Mouse (Mus musculus) liver, adult (tissue): ENCODE measurements around the gene Dlst.

Source experiments
- GATA4 ChIP-seq: IDR thresholded peaks from 2 replicates; pipeline ENCODE4 v1.6.1; 2014; ENCODE audit warnings: mild to moderate bottlenecking, low read length; ENCODE audit not compliant: insufficient replicate concordance

Gene Dlst

GRCm38 (mm10) chr12:85110698-85111592 lies at the start of gene Dlst, which contains the start of gene Prox2:
Gene Dlst, plus strand, starts transcription at chr12:85110833.
Gene Prox2, minus strand, starts transcription at chr12:85110759.
- peak; percentile 39; the same call in 1 of the 2 replicates for TF ChIP-seq GATA4

- no peak for TF ChIP-seq GATA4
Measured at GRCm38 (mm10) chr12:85071043-85071442, 39.6 kb upstream of the Dlst start.

GRCm38 (mm10) chr12:85077100-85077499 lies 33.5 kb upstream of the Dlst start:
- no peak for TF ChIP-seq GATA4

- TF ChIP-seq GATA4 = no peak
Measured at GRCm38 (mm10) chr12:85084257-85084656, 26.4 kb upstream of the Dlst start.

- TF ChIP-seq GATA4 = no peak
Measured at GRCm38 (mm10) chr12:85084941-85085340, 25.7 kb upstream of the Dlst start.

- TF ChIP-seq GATA4 = no peak
Measured at GRCm38 (mm10) chr12:85087845-85088244, 22.8 kb upstream of the Dlst start.

GRCm38 (mm10) chr12:85091190-85091589 lies 19.4 kb upstream of the Dlst start:
- no peak for TF ChIP-seq GATA4

- TF ChIP-seq GATA4 = no peak
Measured at GRCm38 (mm10) chr12:85092214-85092613, 18.4 kb upstream of the Dlst start.

GRCm38 (mm10) chr12:85094010-85094409 lies 16.6 kb upstream of the Dlst start:
- no peak for TF ChIP-seq GATA4

- TF ChIP-seq GATA4 = no peak
Measured at GRCm38 (mm10) chr12:85094706-85095105, 15.9 kb upstream of the Dlst start.

GRCm38 (mm10) chr12:85095146-85095545 lies 15.5 kb upstream of the Dlst start:
- TF ChIP-seq GATA4 = no peak

GRCm38 (mm10) chr12:85095859-85096258 lies 14.8 kb upstream of the Dlst start:
- no peak for TF ChIP-seq GATA4

GRCm38 (mm10) chr12:85101001-85101400 lies 9.6 kb upstream of the Dlst start:
- TF ChIP-seq GATA4 = no peak

- TF ChIP-seq GATA4 = no peak
Measured at GRCm38 (mm10) chr12:85101521-85102106, 9.0 kb upstream of the Dlst start.

- no peak for TF ChIP-seq GATA4
Measured at GRCm38 (mm10) chr12:85103096-85103495, 7.5 kb upstream of the Dlst start.

GRCm38 (mm10) chr12:85104789-85105188 lies 5.8 kb upstream of the Dlst start:
- no peak for TF ChIP-seq GATA4

GRCm38 (mm10) chr12:85106292-85106691 lies 4.3 kb upstream of the Dlst start:
- TF ChIP-seq GATA4 = no peak

- TF ChIP-seq GATA4 = no peak
Measured at GRCm38 (mm10) chr12:85108643-85109042, 2.0 kb upstream of the Dlst start.
